Mouse (Mus musculus) CD8-positive naive resting alpha-beta T cell, adult 2 months (primary cell): ENCODE results near the gene Entpd6.

Experiments
- DNase-seq, 2 experiments: peaks; one replicate each; pipeline ENCODE4 v3.0.0; 2022; ENCODE audit warnings: low read depth in 2 of 2, low spot score in 2 of 2

Gene Entpd6

DNA sequence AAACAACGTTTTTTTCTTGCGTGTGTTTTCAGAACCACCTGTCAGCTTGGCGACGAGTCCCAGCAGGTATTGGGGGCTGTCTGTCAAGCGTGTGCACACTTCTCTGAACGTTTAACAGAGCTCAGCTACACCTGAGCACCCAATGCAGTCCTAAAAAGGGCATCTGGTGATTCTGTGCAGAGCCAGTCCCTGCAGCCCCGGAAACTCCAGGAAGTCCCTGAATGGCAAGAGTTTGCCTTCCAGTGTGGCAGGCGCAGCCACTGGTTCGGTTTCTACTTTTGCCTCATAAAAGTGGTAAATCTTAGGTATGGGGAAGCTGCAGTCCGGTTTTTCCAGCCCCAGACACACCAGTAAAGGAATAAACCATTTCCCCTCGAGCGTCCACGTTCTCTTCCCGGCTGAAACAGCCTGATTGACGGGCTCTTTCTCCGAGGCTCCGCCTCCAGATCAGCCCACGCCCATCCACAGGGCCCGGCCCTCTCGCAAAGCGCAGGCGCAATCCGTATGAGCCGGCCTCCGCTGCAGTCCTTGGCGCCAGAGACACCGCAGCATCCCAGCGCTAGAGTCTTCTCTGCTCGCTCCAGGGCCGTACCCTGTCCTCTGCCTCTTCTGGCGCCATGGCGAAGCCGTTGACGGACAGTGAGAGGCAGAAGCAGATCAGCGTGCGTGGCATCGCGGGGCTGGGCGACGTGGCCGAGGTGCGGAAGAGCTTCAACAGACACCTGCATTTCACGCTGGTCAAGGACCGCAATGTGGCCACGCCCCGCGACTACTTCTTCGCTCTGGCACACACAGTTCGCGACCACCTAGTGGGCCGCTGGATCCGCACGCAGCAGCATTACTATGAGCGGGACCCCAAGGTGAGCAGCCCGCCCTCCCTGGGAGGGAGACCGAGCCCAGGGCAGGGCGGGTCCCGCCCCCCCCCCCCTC is 37.7 kb downstream of the Entpd6 start, which contains the start of gene Pygb:
Gene Pygb (plus strand): TSS at position 485 of the 930 bp plus-strand sequence.
- peak; percentile 69 to 70 for DNase-seq

DNA sequence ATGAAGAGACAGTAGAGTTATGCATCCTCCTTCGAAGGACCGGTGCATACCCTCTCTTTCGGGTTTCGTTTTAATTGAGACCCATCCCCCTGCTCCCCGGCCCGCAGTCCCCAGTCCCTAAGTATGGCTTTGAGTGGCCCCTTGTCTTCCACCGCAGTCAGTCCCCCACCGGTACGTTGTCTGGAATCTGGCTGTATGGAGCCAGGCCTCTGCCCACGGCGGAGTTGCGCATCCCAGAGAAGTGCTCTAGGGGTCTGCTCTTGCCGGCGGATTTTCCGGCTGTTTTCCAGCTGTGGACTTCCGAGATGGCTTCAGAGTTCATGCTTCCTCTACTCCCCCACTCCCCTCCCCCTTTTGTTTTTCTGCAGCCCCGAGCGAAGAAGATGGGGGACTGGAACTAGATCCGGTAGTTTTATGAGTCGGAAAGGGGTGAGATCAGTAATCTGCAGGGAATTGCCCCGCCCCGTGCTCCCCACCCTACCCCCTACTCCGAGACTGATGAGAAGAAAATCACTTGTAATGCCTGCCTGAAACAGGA is 38.5 kb downstream of the Entpd6 start:
- DNase-seq = no peak

DNA sequence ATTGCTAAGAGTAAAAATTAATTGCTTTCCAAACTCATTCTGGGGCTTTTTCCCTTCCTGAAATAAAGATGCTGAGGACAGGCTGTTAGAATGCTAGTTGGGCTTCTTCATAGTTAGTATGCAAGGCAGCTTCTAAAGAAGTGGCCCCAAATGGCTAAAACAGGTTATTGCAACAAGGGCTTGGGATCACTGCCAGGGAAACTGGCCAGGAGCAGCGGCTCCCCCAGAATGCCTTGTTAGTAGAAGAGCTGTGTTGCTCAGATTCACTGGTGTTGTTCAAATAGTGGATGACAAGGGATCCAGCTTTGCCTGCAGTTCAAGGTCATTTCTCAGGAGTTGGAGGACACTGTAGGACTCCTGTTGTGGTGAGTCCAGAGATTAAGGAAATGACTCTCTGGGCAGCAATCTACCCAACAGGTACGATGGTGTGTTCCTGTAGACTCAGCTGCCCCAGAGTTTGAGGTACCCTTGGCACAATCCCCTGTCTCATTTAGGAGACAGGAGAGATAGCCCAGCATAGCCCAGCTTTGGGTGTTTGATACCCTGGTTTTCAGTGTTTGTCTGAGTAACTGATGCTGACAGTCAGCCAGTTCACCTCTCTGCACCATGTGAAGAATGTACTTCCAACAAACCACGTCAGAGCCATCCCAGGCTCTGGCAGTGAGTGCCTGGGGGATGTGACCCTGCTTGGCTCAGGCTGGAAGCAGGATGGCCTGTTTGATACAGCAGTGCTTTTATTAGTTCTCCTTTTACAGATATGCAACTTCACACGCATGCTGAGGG is 40.1 kb downstream of the Entpd6 start:
- DNase-seq = no peak

DNA sequence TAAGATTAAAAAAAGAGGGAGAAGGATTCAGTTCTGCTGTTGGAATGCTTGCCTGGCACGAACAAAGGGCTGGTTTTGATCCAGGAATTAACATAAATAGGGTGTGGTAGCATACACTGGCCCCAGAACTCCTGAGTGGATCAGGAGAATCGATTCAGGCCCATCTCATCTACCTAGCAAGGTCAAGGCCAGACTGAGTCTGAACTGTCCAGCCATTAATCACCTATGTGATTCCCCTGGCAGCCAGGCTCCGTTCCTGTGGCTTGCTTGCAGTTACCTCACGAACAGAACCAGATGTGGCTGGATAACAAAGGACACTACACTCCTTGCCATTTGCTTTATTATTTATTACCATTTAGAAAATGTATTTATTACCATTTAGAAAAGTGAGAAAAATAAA is 44.5 kb downstream of the Entpd6 start:
- no peak for DNase-seq

DNA sequence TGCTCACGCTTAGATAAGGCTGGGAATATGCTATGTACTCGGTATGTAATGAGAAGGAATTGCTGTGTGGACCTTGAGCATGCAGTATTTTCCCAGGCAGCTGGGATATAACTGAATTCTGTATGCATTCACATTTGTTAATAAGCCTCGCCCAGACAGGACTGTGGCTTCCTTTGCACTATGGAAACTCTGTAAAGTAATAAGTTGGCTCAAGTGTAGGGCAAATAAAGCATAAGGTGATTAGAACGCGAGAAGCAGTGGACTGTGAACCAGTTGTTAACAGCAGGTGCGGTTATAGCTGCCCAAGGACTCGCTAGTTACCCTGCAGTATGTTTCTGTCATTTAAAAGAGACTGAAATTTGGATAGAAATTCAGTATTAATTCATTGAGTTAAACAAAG is 49.2 kb downstream of the Entpd6 start:
- DNase-seq = no peak

DNA sequence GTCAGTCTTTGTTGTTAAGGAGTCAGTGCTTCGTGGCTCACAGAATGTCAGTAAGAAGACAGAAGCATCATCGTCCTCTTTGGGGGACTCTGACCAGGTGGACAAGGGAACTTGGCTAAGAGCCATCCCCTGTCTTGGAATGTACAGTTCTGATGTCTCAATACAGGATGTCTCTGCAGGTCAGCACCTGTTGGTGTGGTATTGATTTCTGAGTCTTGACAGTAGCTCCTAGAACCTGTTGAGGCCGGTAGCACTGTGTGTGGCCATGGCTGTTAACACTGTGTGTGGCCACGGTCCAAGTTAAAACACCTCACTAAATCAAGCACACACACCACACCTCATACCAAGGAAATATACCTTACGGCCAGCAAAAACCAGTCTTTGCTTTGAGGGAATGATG is 51.8 kb downstream of the Entpd6 start:
- DNase-seq = no peak

DNA sequence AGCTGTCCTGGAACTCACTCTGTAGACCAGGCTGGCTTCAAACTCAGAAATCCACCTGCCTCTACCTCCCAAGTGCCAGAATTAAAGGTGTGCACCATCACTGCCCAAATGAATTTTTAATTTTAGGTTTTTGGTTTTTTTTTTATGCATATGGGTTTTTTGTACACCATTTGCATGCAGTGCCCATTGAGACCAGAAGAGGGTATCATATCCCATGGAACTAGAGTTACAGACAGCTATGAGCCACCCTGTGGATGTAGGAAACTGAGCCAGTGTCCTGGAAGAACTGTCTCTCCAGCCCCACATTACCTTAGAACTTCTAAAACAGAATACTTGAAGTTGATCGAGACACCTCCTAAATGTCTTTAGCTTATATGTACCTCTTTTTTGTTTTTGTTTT is 54.2 kb downstream of the Entpd6 start:
- no peak for DNase-seq

DNA sequence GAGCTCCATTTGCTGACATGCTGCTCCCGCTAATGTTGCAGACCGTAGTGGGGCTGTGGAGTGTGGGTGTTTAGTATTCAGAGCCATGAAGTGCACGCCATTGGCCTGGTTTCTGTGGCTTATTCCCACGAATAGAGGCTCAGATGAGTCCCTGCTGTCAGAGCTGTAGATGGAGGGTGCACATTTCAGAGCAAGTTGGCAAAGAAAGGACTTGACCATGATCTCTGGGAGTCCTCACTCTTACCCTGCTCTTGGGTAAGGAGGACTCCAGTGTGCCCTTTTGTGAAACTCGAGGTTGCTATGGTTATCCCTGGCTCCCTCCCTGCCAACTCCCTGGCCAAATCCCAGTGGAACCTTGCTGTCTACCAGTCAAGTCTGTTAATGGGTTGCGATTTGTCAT is 59.5 kb downstream of the Entpd6 start:
- DNase-seq = no peak

DNA sequence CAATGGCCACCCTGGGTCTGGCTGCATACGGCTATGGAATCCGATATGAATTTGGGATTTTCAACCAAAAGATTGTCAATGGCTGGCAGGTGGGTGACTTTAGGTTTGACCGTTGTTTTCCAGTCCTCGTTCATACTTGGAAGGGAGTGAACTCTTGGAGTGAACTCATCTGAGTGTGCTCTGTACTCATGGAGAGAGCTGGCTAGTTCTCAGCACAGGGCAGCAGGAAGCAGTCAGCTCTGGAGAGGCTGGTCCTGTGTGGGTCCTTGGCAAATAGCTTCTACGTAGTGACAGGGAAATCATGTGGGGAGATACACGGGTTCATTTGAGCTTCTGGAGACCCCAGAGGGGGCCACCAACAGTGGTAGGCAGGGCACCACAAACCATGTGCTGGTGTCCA is 60.0 kb downstream of the Entpd6 start:
- DNase-seq = no peak

DNA sequence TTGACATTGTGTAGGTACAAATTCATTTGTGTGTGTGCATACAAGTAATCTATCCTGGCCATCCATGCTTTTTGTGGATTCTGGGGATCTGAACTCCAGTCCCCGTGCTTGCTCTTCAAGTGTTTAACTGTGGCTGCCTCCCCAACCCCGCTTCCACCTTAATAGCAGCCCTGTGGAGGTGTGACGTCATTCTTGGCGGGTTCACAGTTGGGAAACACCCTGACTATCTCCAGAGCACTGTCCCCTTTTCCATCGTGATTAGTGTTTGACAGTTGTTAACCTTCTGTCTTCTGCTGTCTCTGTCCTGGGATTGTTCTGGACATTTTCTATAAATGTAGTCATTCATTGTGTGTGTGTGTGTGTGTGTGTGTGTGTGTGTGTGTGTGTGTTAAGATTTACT is 61.8 kb downstream of the Entpd6 start:
- no peak for DNase-seq

DNA sequence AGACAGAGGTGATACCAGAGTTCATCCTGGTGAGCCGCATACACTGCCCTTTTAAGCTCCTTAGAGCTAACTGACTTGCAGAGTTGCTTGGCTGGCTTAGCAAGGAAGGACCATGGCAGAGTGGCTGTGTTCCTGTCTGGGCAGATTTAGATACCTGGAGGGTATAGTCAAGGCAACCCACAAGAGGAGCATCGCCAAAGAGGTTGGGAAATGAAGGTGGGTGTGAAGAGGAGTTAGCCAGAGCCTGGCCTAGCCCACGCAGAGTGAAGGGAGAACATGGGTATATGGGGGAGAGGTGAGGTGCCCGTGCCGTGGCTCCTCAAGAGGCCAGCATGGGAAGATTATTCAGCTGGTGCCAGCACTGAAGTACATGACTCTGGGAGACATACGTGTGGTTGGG is 64.0 kb downstream of the Entpd6 start:
- DNase-seq = no peak

DNA sequence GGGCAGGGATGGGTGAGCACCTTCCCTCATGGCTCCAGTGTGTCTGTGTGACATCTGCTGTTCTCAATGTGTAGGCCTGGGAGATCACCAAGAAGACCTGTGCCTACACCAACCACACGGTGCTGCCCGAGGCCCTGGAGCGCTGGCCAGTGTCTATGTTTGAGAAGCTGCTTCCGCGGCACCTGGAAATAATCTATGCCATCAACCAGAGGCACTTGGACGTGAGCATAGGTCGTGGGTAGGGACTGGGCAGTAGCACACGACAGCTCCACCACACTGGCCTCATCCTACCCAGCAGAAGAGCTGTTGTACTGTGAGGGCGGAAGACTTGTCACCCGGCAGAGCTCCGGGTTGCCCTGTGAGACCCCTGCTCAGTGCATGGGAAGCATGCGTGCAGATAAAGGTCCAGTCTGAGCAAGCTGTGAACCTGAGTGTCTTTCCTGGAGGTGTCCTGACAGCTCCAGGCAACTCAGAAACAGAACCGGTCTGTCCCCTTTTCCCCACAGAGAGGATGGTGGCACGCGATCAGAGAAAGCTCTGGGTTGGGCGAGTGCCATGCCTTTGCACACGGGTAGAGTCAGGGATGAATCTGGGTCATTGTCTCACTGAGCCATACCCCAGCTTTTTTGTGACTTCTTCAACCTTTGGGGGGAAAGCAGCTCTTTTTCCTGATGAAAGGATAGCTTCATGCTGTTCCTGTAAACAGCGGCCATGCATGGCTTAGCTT is 68.0 kb downstream of the Entpd6 start:
- DNase-seq = no peak

DNA sequence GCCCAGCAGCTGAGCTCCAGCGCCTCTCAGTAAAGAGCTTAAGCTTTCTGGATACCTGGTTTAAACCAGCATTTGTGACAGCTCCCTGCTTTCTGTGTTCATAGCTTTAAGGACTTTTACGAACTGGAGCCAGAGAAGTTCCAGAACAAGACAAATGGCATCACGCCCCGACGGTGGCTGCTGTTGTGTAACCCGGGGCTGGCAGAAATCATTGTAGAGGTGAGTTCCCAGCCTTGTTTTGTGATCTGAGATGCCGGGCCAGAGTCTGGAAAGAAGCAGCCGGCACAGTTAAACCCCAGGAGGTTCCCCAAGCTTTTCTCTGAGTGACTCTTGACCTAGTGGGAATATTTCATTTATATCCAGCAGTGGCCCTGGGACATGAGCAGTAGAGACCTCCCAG is 69.9 kb downstream of the Entpd6 start:
- no peak for DNase-seq

DNA sequence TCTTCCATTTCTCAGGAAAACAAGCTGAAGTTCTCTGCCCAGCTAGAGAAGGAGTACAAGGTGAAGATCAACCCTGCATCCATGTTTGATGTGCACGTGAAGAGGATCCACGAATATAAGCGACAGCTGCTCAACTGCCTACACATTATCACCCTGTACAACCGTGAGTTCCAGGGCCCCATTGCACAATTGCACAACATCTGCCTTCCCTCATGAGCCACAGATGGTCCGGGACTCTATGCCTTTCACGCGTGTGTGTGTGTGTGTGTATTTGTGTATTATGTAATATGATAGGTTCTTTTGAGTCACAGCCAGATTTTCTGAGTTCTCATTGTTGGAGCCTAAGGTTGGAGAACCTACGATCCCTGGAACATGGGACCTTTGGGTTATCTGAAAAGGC is 71.9 kb downstream of the Entpd6 start:
- DNase-seq = no peak
